Mouse (Mus musculus) bone marrow macrophage, adult 2 months (primary cell): Measurements from ENCODE around the gene Acsf2. TPM values are rescaled to one million over a fixed set of nuclear protein-coding genes. Genes with fewer than 3 reads are reported as not detected.

ENCODE experiments used
- H3K27ac ChIP-seq: 2 replicates; pipeline ENCODE4 v1.5.1; 2012; ENCODE audit warnings: low read depth, low read length; ENCODE audit not compliant: insufficient read depth
- H3K4me1 ChIP-seq: 2 replicates; pipeline ENCODE4 v1.6.1; 2012; ENCODE audit warnings: low read length; ENCODE audit not compliant: control insufficient read depth, insufficient read depth
- H3K4me3 ChIP-seq: 2 replicates; pipeline ENCODE4 v1.5.1; 2012; ENCODE audit warnings: mild to moderate bottlenecking, low read length, moderate library complexity; ENCODE audit not compliant: insufficient read depth
- CTCF ChIP-seq: IDR thresholded peaks from 2 replicates; pipeline ENCODE4 v1.5.1; 2012; ENCODE audit warnings: low read depth, mild to moderate bottlenecking, low read length, moderate library complexity
- POLR2A ChIP-seq: IDR thresholded peaks from 2 replicates; pipeline ENCODE4 v1.6.1; 2012; ENCODE audit warnings: mild to moderate bottlenecking, low read depth, low read length, borderline replicate concordance
- polyA plus RNA-seq: library from polyadenylated mRNA; stranded (reverse); fragments of >200 nt; gene quantifications from 2 replicates; pipeline ENCODE4 v1.2.4, GENCODE M21; 2012; ENCODE audit not compliant: missing spikeins, insufficient read depth, insufficient read length

Acsf2 gene
- polyA plus RNA-seq, 1 experiment: 9.5 TPM

- no peak overlapping the region for H3K4me3 ChIP-seq
- peak overlapping the region; percentile 59 for H3K27ac ChIP-seq
- TF ChIP-seq POLR2A (no peak), CTCF (no peak)
- peaks cover 15% of the 10 kb centered on the region for H3K4me1 ChIP-seq
Measured at GRCm38 (mm10) chr11:94549691-94550441, 51.8 kb downstream of the Acsf2 start.

DNA sequence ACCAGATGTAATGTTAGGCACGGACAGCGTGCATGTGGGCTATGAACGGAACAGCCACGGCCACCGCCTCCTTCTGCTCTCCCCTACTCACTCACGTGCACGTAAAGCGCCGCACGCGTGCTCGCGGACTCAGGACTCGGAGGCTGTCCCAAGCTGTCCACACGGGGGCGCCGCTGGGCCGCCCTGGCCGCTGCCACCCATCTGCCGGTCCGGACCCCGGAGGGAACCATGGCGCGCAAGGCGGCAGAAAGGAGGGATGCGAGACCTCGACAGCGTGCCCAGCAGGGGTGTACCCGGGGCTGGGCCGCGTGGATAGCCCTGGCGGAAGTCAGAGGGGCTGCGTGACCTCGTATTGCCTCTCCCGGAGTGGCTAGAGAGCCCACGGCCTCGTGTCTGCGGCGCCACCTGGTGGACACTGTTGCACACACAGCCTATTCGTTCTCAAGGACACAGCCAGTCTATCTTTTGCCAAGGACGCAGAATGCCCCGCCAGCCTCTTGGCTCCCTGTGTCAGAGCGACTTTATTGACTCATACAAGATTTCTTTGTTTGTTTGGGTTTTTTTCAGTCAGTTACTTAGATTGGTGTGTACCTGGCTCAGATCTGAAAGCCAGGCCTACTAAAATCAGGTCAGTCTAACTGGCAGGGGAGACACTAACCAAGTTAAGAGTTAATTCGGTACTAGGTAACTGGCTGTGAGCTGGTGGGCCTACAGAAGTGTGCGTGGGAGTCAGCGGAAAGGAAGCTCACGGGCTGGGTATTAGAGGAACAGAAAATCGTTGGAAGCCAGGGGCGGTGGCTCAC, 52.6 kb downstream of the Acsf2 start, which contains the start of gene Rsad1:
Rsad1 (minus strand) TSS at position 368 of the 803 bp plus-strand sequence.
- peak within 1 kb of the TSS; percentile 72 for H3K27ac ChIP-seq
- no peak for TF ChIP-seq POLR2A
- peak; percentile 87 for TF ChIP-seq CTCF
- H3K4me1 ChIP-seq: peaks cover 15% of the 10 kb centered on the region
- peak within 1 kb of the TSS; percentile 75 for H3K4me3 ChIP-seq

GRCm38 (mm10) chr11:94548041-94548784, 53.5 kb downstream of the Acsf2 start:
- H3K27ac ChIP-seq: peak overlapping the region; percentile 72
- peak overlapping the region; percentile 75 for H3K4me3 ChIP-seq
- peaks cover 19% of the 10 kb centered on the region for H3K4me1 ChIP-seq
- TF ChIP-seq POLR2A (no peak), CTCF (no peak)

DNA sequence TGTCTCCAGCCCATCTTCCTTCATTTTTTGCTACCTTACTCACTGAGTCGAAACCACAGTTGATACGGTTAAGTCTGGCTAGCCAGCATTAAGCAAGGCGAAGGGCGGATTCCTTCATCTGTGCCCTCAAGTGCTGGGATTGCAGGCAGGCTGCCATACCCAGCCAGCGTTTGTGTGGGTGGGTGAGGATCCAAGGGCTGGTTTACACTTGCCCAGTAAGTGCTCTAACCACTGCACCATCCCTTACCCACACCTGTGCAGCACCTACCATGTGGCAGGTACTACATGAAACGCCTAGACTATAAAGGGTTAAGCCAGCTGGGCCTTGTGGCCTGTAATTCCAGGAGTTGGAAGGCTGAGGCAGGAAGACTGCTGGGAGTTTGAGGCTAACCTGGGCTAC, 54.4 kb downstream of the Acsf2 start:
- Histone ChIP-seq H3K27ac (no peak overlapping the region), H3K4me1 (peaks cover 19% of the 10 kb centered on the region), H3K4me3 (no peak overlapping the region)
- TF ChIP-seq POLR2A: no peak
- no peak for TF ChIP-seq CTCF

DNA sequence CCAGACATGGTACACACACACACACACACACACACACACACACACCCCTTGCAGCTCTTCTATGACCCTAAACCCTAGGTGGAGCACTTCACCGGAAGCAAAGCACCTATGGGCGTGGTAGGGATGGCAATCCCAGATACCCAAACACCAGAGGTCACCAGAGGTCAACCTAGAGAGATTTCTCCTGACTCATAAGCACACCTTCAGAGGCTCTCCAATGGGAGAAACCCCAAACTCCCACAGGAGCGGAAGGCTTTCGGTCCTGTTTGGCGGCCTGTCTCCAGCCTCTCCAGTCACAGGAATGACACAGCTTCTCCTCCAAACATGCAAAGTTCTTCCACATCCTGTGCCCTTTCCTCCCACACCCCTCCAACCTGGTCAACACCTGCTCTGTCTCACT, 55.3 kb downstream of the Acsf2 start:
- Histone ChIP-seq H3K4me1 (peaks cover 19% of the 10 kb centered on the region), H3K27ac (no peak overlapping the region), H3K4me3 (no peak overlapping the region)
- TF ChIP-seq POLR2A (no peak), CTCF (no peak)

DNA sequence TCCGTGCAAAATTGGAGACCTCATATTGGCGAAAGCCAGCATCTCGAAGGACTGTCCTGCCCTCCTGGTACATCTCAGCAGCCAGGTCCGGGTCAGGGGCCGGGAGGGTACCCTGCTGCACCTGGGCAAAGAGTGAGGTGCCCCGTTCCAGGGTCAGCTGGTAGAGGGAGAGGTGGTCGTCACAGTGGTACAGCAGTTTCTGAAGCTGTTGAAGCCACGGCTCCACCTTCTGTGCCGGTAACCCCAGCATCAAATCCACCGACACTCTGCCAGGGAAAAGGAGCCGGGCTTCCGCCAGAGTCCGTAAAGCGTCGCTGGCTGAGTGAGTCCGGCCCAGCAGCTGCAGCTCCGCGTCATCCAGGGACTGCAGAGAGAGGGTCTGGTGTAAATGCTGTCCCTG, 57.2 kb downstream of the Acsf2 start:
- H3K4me3 ChIP-seq: no peak overlapping the region
- H3K4me1 ChIP-seq: peaks cover 9% of the 10 kb centered on the region
- TF ChIP-seq POLR2A (no peak), CTCF (no peak)
- no peak overlapping the region for H3K27ac ChIP-seq

DNA sequence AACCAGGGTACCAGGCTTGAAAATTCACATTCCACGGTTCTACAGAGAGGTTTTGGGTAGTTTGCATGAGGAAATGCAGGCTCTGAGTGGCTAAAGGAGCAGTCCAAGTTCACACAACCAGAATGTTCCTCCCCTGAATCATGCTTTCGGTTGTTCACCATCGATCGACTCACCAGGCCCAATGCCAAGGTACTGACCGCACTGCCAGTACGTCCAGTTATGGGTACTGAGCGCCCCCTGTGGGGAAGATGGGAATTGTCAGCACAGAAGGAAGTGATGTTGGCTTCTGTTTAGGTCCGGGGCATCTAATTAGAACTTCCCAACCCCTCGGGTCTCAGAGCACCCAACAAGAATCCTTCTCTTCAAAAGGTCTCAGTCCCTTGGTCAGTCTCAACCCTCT, 57.7 kb downstream of the Acsf2 start:
- TF ChIP-seq CTCF: peak; percentile 76
- TF ChIP-seq POLR2A: no peak
- no peak overlapping the region for H3K4me3 ChIP-seq
- H3K4me1 ChIP-seq: peaks cover 7% of the 10 kb centered on the region; the same call in 1 of the 2 replicates
- H3K27ac ChIP-seq: peak overlapping the region; percentile 6; the same call in 1 of the 2 replicates

GRCm38 (mm10) chr11:94543344-94543743, 58.3 kb downstream of the Acsf2 start:
- no peak for TF ChIP-seq CTCF
- TF ChIP-seq POLR2A: no peak
- Histone ChIP-seq H3K4me1 (peaks cover 7% of the 10 kb centered on the region; the same call in 1 of the 2 replicates), H3K27ac (no peak overlapping the region), H3K4me3 (no peak overlapping the region)

- TF ChIP-seq POLR2A (no peak), CTCF (no peak)
- no peak overlapping the region for H3K27ac ChIP-seq
- peaks cover 5% of the 10 kb centered on the region; the same call in 1 of the 2 replicates for H3K4me1 ChIP-seq
- H3K4me3 ChIP-seq: no peak overlapping the region
Measured at GRCm38 (mm10) chr11:94542400-94542799, 59.3 kb downstream of the Acsf2 start.

DNA sequence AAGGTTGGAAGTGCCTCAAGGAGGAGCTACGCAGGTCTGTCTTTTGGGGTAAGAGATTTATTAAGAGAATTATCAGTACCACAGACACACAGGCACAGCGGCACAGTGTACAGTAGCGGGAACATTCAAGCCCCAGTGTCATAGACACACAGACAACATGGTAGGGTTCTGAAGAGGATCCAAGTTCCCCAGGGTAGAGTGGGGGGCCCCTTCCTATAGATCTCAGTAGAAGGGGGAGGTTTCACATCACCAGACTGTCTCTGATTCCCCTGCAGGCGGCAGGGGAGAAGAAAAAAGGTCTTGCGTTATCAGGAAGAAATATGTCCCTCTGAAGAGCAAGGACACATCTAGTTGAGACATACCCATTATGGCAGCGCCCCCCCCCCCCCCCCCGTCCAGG, 61.9 kb downstream of the Acsf2 start:
- Histone ChIP-seq H3K27ac (no peak overlapping the region), H3K4me1 (peaks cover 5% of the 10 kb centered on the region; the same call in 1 of the 2 replicates), H3K4me3 (no peak overlapping the region)
- TF ChIP-seq POLR2A (no peak), CTCF (no peak)
